Mouse (Mus musculus) ES-E14 (cell line): ENCODE data around the gene Plcg2. TPM values are rescaled to one million over a fixed set of nuclear protein-coding genes. Genes with fewer than 3 reads are reported as not detected.
A peak's percentile ranks its signal among the peaks of the same experiment; 100 is the strongest.

Source experiments
- DNase-seq: peaks from one replicate; pipeline ENCODE4 v3.0.0-alpha.2; 2013; ENCODE audit warnings: low read depth, low spot score
- H3K27ac ChIP-seq: 2 replicates; pipeline ENCODE4 v1.5.1; 2012; ENCODE audit warnings: low read depth, mild to moderate bottlenecking, low read length, moderate library complexity, mixed read lengths; ENCODE audit not compliant: poor library complexity, insufficient read depth, severe bottlenecking
- H3K36me3 ChIP-seq: 2 replicates; pipeline ENCODE4 v1.6.1; 2012; ENCODE audit warnings: mild to moderate bottlenecking, low read length, moderate library complexity, mixed read lengths; ENCODE audit not compliant: control insufficient read depth, poor library complexity, insufficient read depth, severe bottlenecking
- H3K4me1 ChIP-seq, 2 experiments: fragments of 150-350 bp in 1 of 2; sonication (generic) in 1 of 2; 2 replicates each; pipeline ENCODE4 v1.6.1; 2012; ENCODE audit warnings: low read length in 2 of 2, mild to moderate bottlenecking in 1 of 2, mixed read lengths in 1 of 2; ENCODE audit not compliant: control insufficient read depth in 2 of 2, insufficient read depth in 2 of 2, poor library complexity in 1 of 2
- H3K4me3 ChIP-seq, 2 experiments: fragments of 150-350 bp in 1 of 2; sonication (generic) in 1 of 2; 2 replicates each; pipeline ENCODE4 v1.5.1; 2012; ENCODE audit warnings: low read length in 2 of 2, low read depth in 1 of 2, mild to moderate bottlenecking in 1 of 2, mixed read lengths in 1 of 2; ENCODE audit not compliant: insufficient read depth in 1 of 2, poor library complexity in 1 of 2, severe bottlenecking in 1 of 2
- H3K9ac ChIP-seq: 2 replicates; pipeline ENCODE4 v1.6.1; 2012; ENCODE audit warnings: low read depth, mild to moderate bottlenecking, low read length, mixed read lengths; ENCODE audit not compliant: poor library complexity, insufficient read depth, severe bottlenecking
- H3K9me3 ChIP-seq: fragments of 150-350 bp; sonication (generic); 2 replicates; pipeline ENCODE4 v1.6.1; 2012; ENCODE audit warnings: low read depth, mild to moderate bottlenecking, low read length; ENCODE audit not compliant: control insufficient read depth, insufficient read depth
- CHD2 ChIP-seq: IDR thresholded peaks from 2 replicates; pipeline ENCODE4 v1.6.1; 2014; ENCODE audit warnings: mild to moderate bottlenecking, low read depth, low read length, inconsistent platforms
- HCFC1 ChIP-seq: IDR thresholded peaks from 2 replicates; pipeline ENCODE4 v1.6.1; 2012; ENCODE audit warnings: low read length, inconsistent platforms, borderline replicate concordance; ENCODE audit not compliant: insufficient read depth
- MAFK ChIP-seq: IDR thresholded peaks from 2 replicates; pipeline ENCODE4 v1.6.1; 2014; ENCODE audit warnings: mild to moderate bottlenecking, low read depth, low read length, inconsistent platforms; ENCODE audit not compliant: insufficient read depth
- ZC3H11A ChIP-seq: IDR thresholded peaks from 2 replicates; pipeline ENCODE4 v1.6.1; 2012; ENCODE audit warnings: low read depth, mild to moderate bottlenecking, inconsistent platforms, low read length, borderline replicate concordance
- ZNF384 ChIP-seq: IDR thresholded peaks from 2 replicates; pipeline ENCODE4 v1.6.1; 2012; ENCODE audit warnings: low read depth, low read length, inconsistent platforms
- in situ Hi-C, 2 experiments: fragments of 600-800 bp; cut with MboI; formaldehyde crosslinking; loops; one replicate each; pipeline ENCODE4 v1.15.1; 2025; ENCODE audit warnings: low sequenced_read_pairs in 2 of 2, inconsistent platforms in 1 of 2; ENCODE audit not compliant: unreplicated experiment in 2 of 2
- total RNA-seq: library from RNA; depleted of rRNA; stranded (reverse); fragments of 300-350 nt; gene quantifications from 2 replicates; pipeline ENCODE4 v1.2.3, GENCODE M21; 2012

Plcg2 gene
- total RNA-seq, 1 experiment, result 32.4 TPM

DNA sequence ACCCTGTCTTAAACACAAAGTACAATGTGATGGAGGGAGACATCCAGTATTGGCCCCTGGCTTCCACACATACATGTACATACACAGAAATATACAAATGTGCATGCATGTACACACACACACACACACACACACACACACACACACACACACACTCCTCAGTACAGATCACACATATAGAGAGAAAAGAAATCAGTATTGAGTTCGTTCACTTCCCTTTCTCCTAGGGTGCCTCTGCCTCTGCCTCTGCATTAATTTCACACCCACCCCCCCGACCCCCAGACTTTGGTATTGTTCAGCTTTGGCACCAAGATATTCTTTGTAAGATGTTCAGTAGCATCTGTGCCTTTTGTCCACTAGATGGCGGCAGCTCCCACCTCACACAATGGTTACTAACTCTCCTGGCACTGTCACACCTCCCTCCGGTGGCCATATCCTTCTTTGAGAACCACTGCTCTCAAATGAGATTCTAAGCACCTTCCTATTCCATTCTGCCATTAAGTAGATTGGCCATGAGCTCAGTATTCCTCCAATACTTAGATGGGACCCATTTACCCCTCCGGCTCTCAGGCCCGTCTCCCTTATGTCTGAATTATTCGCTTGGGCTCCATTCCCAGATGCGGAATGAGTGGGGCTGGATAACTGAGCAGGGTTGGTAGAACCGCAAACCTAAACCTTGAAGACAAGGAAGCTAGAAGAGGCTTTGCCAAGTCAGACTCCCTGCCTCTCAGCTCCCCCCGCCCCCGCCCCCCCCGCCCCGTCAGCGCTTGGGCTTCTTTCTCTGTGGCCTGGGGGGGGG, 128.1 kb downstream of the Plcg2 start:
- no peaks in the 10 kb centered on the region for H3K4me1 ChIP-seq
- peaks cover 3% of the 10 kb centered on the region; the same call in 1 of the 2 replicates for H3K36me3 ChIP-seq
- peak; percentile 60 for DNase-seq
- in situ Hi-C loops, result no loop called here
- H3K9me3 ChIP-seq, result no peaks in the 10 kb centered on the region
- no peak overlapping the region for H3K9ac ChIP-seq
- no peak overlapping the region for H3K27ac ChIP-seq
- no peak overlapping the region for H3K4me3 ChIP-seq
- TF ChIP-seq ZC3H11A (0 out of 2 replicates have a peak, but pooled peaks have one; percentile 6), ZNF384 (no peak), CHD2 (no peak), MAFK (no peak)

GRCm38 (mm10) chr8:117627096-117627495, 129.0 kb downstream of the Plcg2 start:
- DNase-seq, result no peak
- Histone ChIP-seq H3K9ac (no peak overlapping the region), H3K4me3 (no peak overlapping the region), H3K4me1 (no peaks in the 10 kb centered on the region), H3K9me3 (no peaks in the 10 kb centered on the region), H3K27ac (no peak overlapping the region), H3K36me3 (no peaks in the 10 kb centered on the region; the same call in 1 of the 2 replicates)
- TF ChIP-seq MAFK (no peak), ZC3H11A (no peak), HCFC1 (no peak), ZNF384 (no peak), CHD2 (no peak)
- in situ Hi-C loops, result no loop called here

- DNase-seq, result no peak
- 0 out of 4 replicates have a peak, but pooled peaks cover 0 to 2% of the 10 kb centered on the region in 2 experiments for H3K4me1 ChIP-seq
- H3K9ac ChIP-seq, result no peak overlapping the region
- no peaks in the 10 kb centered on the region; the same call in 1 of the 2 replicates for H3K36me3 ChIP-seq
- no peak overlapping the region for H3K27ac ChIP-seq
- in situ Hi-C loops, result no loop called here
- TF ChIP-seq MAFK, result peak; percentile 70
- TF ChIP-seq HCFC1, result no peak
- TF ChIP-seq CHD2, result no peak
- no peaks in the 10 kb centered on the region for H3K9me3 ChIP-seq
- no peak overlapping the region for H3K4me3 ChIP-seq
Observed at GRCm38 (mm10) chr8:117632532-117632931, 134.4 kb downstream of the Plcg2 start.

GRCm38 (mm10) chr8:117634406-117634805, 136.3 kb downstream of the Plcg2 start:
- no peak overlapping the region for H3K9ac ChIP-seq
- TF ChIP-seq ZC3H11A, result no peak
- no peak for TF ChIP-seq HCFC1
- no peak for TF ChIP-seq ZNF384
- TF ChIP-seq MAFK, result no peak
- TF ChIP-seq CHD2, result no peak
- no peaks in the 10 kb centered on the region; the same call in 1 of the 2 replicates for H3K36me3 ChIP-seq
- DNase-seq, result no peak
- 0 out of 4 replicates have a peak, but pooled peaks cover 0 to 2% of the 10 kb centered on the region in 2 experiments for H3K4me1 ChIP-seq
- H3K27ac ChIP-seq, result no peak overlapping the region
- in situ Hi-C loops, result no loop called here
- peak overlapping the region in 1 of 2 experiments; percentile 37; a peak in 2 of 4 replicates for H3K4me3 ChIP-seq
- no peaks in the 10 kb centered on the region for H3K9me3 ChIP-seq
